Mouse (Mus musculus): ENCODE data around the gene Wnt1.

Gene Wnt1

GRCm38 (mm10) chr15:98777762-98778161 lies 11.9 kb upstream of the Wnt1 start, which contains the start of gene Wnt10b:
TSS of gene Wnt10b (minus strand) at chr15:98778150.
- DNase-seq (ENCODE audit: low read depth in 2 of 2, low spot score in 2 of 2) = no peak

- DNase-seq (ENCODE audit: low read depth in 2 of 2, low spot score in 2 of 2) = no peak
Measured at GRCm38 (mm10) chr15:98778191-98778770, 11.4 kb upstream of the Wnt1 start.

GRCm38 (mm10) chr15:98778806-98779205 lies 10.9 kb upstream of the Wnt1 start:
- no peak for DNase-seq (ENCODE audit: low read depth in 2 of 2, low spot score in 2 of 2)

- no peak for DNase-seq (ENCODE audit: low read depth in 2 of 2, low spot score in 2 of 2)
Measured at GRCm38 (mm10) chr15:98780075-98780474, 9.6 kb upstream of the Wnt1 start.

- DNase-seq (ENCODE audit: low read depth in 2 of 2, low spot score in 2 of 2) = no peak
Measured at GRCm38 (mm10) chr15:98780573-98780972, 9.1 kb upstream of the Wnt1 start.

GRCm38 (mm10) chr15:98781166-98781565 lies 8.5 kb upstream of the Wnt1 start:
- DNase-seq (ENCODE audit: low read depth in 2 of 2, low spot score in 2 of 2) = no peak

- no peak for DNase-seq (ENCODE audit: low read depth in 2 of 2, low spot score in 2 of 2)
Measured at GRCm38 (mm10) chr15:98785744-98786143, 3.9 kb upstream of the Wnt1 start.

- DNase-seq (ENCODE audit: low read depth in 2 of 2, low spot score in 2 of 2) = no peak
Measured at GRCm38 (mm10) chr15:98787930-98788329, 1.7 kb upstream of the Wnt1 start.

GRCm38 (mm10) chr15:98788972-98789660 lies 541 bp upstream of the Wnt1 start:
- DNase-seq (ENCODE audit: low read depth in 2 of 2, low spot score in 2 of 2) = no peak

GRCm38 (mm10) chr15:98790761-98791160 lies 1.1 kb downstream of the Wnt1 start:
- DNase-seq (ENCODE audit: low read depth in 2 of 2, low spot score in 2 of 2) = no peak

- DNase-seq (ENCODE audit: low read depth in 2 of 2, low spot score in 2 of 2) = no peak
Measured at GRCm38 (mm10) chr15:98791221-98791620, 1.6 kb downstream of the Wnt1 start.

- no peak for DNase-seq (ENCODE audit: low read depth in 2 of 2, low spot score in 2 of 2)
Measured at GRCm38 (mm10) chr15:98791771-98792170, 2.1 kb downstream of the Wnt1 start.

GRCm38 (mm10) chr15:98792233-98793020 lies 2.8 kb downstream of the Wnt1 start:
- no peak for DNase-seq (ENCODE audit: low read depth in 2 of 2, low spot score in 2 of 2)

- no peak for DNase-seq (ENCODE audit: low read depth in 2 of 2, low spot score in 2 of 2)
Measured at GRCm38 (mm10) chr15:98793141-98793698, 3.6 kb downstream of the Wnt1 start.

GRCm38 (mm10) chr15:98796803-98797595 lies 7.3 kb downstream of the Wnt1 start:
- DNase-seq (ENCODE audit: low read depth in 2 of 2, low spot score in 2 of 2) = no peak

- DNase-seq (ENCODE audit: low read depth in 2 of 2, low spot score in 2 of 2) = no peak
Measured at GRCm38 (mm10) chr15:98797835-98798492, 8.3 kb downstream of the Wnt1 start.

GRCm38 (mm10) chr15:98798903-98799302 lies 9.2 kb downstream of the Wnt1 start:
- no peak for DNase-seq (ENCODE audit: low read depth in 2 of 2, low spot score in 2 of 2)

- DNase-seq (ENCODE audit: low read depth in 2 of 2, low spot score in 2 of 2) = peak; percentile 73 to 74
Measured at GRCm38 (mm10) chr15:98799396-98799795, 9.7 kb downstream of the Wnt1 start.

GRCm38 (mm10) chr15:98802926-98803325 lies 13.3 kb downstream of the Wnt1 start:
- DNase-seq (ENCODE audit: low read depth in 2 of 2, low spot score in 2 of 2) = no peak

- peak; percentile 67 to 81 for DNase-seq (ENCODE audit: low read depth in 2 of 2, low spot score in 2 of 2)
Measured at GRCm38 (mm10) chr15:98804054-98804453, 14.4 kb downstream of the Wnt1 start.
